Mouse (Mus musculus) limb, embryonic 14.5 days (tissue): ENCODE data around the gene Il1rap. TPM values are rescaled to one million over a fixed set of nuclear protein-coding genes. Genes with fewer than 3 reads are reported as not detected.

Source experiments
- ATAC-seq: fragments of 200-750 bp; cut with Nextera tagmentation; 2 replicates; pipeline ENCODE4 v1.8.0; 2017; ENCODE audit warnings: low read depth, moderate number of reproducible peaks, moderate TSS enrichment; ENCODE audit not compliant: low FRiP score
- DNase-seq: peaks from one replicate; pipeline ENCODE4 v3.0.0-alpha.2; 2015; ENCODE audit warnings: low spot score
- H3K27ac ChIP-seq: fragments of 300-500 bp; sonication (generic); replicated peaks from 2 replicates; pipeline ENCODE4 v1.5.1; 2014; ENCODE audit warnings: low read depth, mild to moderate bottlenecking, low read length, moderate library complexity, mixed read lengths
- H3K27me3 ChIP-seq: fragments of 300-500 bp; sonication (generic); 2 replicates; pipeline ENCODE4 v1.6.1; 2014; ENCODE audit warnings: low read length, mixed read lengths; ENCODE audit not compliant: control insufficient read depth, insufficient read depth
- H3K36me3 ChIP-seq: fragments of 300-500 bp; sonication (generic); 2 replicates; pipeline ENCODE4 v1.6.1; 2014; ENCODE audit warnings: mild to moderate bottlenecking, low read length, moderate library complexity, mixed read lengths; ENCODE audit not compliant: control insufficient read depth, insufficient read depth
- H3K4me1 ChIP-seq: fragments of 300-500 bp; sonication (generic); 2 replicates; pipeline ENCODE4 v1.6.1; 2014; ENCODE audit warnings: antibody characterized with exemption, low read length, mixed read lengths; ENCODE audit not compliant: control insufficient read depth, insufficient read depth
- H3K4me2 ChIP-seq: fragments of 300-500 bp; sonication (generic); replicated peaks from 2 replicates; pipeline ENCODE4 v1.6.1; 2014; ENCODE audit warnings: low read depth, mild to moderate bottlenecking, low read length, moderate library complexity; ENCODE audit not compliant: severe bottlenecking
- H3K4me3 ChIP-seq: fragments of 300-500 bp; sonication (generic); replicated peaks from 2 replicates; pipeline ENCODE4 v1.5.1; 2014; ENCODE audit warnings: low read length
- H3K9ac ChIP-seq: fragments of 300-500 bp; sonication (generic); 2 replicates; pipeline ENCODE4 v1.6.1; 2014; ENCODE audit warnings: mild to moderate bottlenecking, low read depth, low read length, moderate library complexity; ENCODE audit not compliant: severe bottlenecking
- H3K9me3 ChIP-seq: fragments of 300-500 bp; sonication (generic); 2 replicates; pipeline ENCODE4 v1.6.1; 2016; ENCODE audit warnings: low read length; ENCODE audit not compliant: control insufficient read depth
- POLR2A ChIP-seq: fragments of 200-500 bp; IDR thresholded peaks from 2 replicates; pipeline ENCODE4 v1.8.0; 2012; ENCODE audit warnings: inconsistent platforms, mild to moderate bottlenecking, moderate library complexity, borderline replicate concordance; ENCODE audit not compliant: insufficient read depth, insufficient read length; ENCODE audit errors: extremely low read depth
- WGBS: fragments of 180-500 bp; shearing (Covaris S2); extraction: QIAGEN DNeasy Blood & Tissue Kit; methylation state at CpG from one replicate; pipeline ENCODE4 v1.1.7; 2014; 5-methylcytosine and 5-hydroxymethylcytosine counted together
- polyA plus RNA-seq, 2 experiments: library from polyadenylated mRNA; depleted of rRNA in 1 of 2; stranded (reverse) in 1 of 2; unstranded in 1 of 2; fragments of >200 nt; fragmentation: Nextera tagmentation in 1 of 2; extraction: Ambion mirVana in 1 of 2; gene quantifications; 2 replicates each; pipeline versions ENCODE4 v1.2.1 to v1.2.3; 2012 to 2014

Gene Il1rap
- polyA plus RNA-seq, 2 experiments = 6.9 to 9.5 TPM

DNA sequence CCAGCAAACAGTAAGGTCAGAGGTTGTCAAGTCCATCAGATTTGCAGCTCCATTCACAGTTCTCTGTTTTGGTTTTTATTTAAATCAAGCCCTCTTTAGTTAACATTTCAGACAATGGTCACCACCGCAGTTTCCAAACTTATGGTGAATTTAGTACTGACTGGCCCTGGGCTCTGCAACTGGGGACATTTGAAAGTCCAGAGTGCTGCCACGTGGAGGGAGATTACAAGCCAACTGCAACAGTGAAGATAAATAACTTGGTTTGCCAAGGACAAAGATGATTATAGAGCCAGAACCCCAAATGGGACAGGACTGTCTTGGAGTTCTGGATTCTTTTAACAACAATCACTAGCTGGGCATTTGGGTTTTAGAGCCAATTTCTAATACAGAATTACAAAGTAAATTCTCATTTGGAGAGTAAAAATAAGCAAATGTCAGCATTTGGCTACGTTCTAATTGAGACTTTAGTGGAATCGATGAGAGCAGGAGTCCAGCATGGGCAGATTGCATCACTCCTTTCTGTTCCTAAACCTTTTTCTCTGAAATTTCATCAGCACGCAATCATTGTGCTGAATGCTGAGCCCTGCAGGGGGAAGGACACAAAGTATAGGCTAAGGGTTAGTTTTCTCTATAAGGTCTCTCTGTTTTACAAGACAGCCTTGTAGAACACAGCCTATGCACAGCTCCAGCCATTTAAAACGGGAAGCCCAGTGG is 124.3 kb downstream of the Il1rap start:
- H3K9ac ChIP-seq = no peak overlapping the region
- no peaks in the 10 kb centered on the region for H3K36me3 ChIP-seq
- WGBS = 69% methylated on average over 6 of the region's 6 CpGs
- no peak overlapping the region for H3K27ac ChIP-seq
- no peaks in the 10 kb centered on the region for H3K4me1 ChIP-seq
- no peak for TF ChIP-seq POLR2A
- no peak overlapping the region for H3K4me2 ChIP-seq
- DNase-seq (no peak), ATAC-seq (no peak)
- no peak overlapping the region for H3K4me3 ChIP-seq
- H3K9me3 ChIP-seq = no peaks in the 10 kb centered on the region
- no peaks in the 10 kb centered on the region for H3K27me3 ChIP-seq

DNA sequence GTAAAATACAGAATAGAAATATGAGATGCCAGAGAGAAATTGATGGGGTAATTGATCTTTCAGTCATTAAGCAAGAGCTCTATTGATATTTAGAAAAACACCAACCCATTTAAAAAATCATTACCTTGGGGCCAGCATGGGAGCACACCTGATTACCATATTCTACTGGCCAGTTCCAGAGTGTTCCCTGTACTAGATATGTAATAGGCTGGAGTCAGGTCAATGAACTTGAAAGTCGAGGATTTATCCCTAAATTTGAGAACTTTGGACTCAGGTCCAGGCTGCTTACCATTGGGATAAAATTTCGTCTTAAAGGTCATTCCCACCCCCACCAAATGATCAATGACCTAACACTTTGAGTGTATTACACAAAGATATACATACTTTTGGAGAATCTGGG is 125.0 kb downstream of the Il1rap start:
- no peaks in the 10 kb centered on the region for H3K36me3 ChIP-seq
- no peaks in the 10 kb centered on the region for H3K27me3 ChIP-seq
- H3K4me1 ChIP-seq = no peaks in the 10 kb centered on the region
- H3K9ac ChIP-seq = no peak overlapping the region
- TF ChIP-seq POLR2A = no peak
- WGBS = 77% methylated on average over 2 of the region's 2 CpGs
- no peak for ATAC-seq
- H3K4me2 ChIP-seq = no peak overlapping the region
- no peak overlapping the region for H3K4me3 ChIP-seq
- H3K9me3 ChIP-seq = no peaks in the 10 kb centered on the region
- H3K27ac ChIP-seq = no peak overlapping the region
- no peak for DNase-seq

- WGBS = 95% methylated on average over 3 of the region's 3 CpGs
- H3K27ac ChIP-seq = no peak overlapping the region
- no peak overlapping the region for H3K9ac ChIP-seq
- no peak for ATAC-seq
- no peak overlapping the region for H3K4me3 ChIP-seq
- no peaks in the 10 kb centered on the region for H3K27me3 ChIP-seq
- no peaks in the 10 kb centered on the region for H3K36me3 ChIP-seq
- H3K4me2 ChIP-seq = no peak overlapping the region
- TF ChIP-seq POLR2A = no peak
- DNase-seq = no peak
- no peaks in the 10 kb centered on the region for H3K4me1 ChIP-seq
- H3K9me3 ChIP-seq = no peaks in the 10 kb centered on the region
Observed at GRCm38 (mm10) chr16:26710922-26711321, 129.4 kb downstream of the Il1rap start.

DNA sequence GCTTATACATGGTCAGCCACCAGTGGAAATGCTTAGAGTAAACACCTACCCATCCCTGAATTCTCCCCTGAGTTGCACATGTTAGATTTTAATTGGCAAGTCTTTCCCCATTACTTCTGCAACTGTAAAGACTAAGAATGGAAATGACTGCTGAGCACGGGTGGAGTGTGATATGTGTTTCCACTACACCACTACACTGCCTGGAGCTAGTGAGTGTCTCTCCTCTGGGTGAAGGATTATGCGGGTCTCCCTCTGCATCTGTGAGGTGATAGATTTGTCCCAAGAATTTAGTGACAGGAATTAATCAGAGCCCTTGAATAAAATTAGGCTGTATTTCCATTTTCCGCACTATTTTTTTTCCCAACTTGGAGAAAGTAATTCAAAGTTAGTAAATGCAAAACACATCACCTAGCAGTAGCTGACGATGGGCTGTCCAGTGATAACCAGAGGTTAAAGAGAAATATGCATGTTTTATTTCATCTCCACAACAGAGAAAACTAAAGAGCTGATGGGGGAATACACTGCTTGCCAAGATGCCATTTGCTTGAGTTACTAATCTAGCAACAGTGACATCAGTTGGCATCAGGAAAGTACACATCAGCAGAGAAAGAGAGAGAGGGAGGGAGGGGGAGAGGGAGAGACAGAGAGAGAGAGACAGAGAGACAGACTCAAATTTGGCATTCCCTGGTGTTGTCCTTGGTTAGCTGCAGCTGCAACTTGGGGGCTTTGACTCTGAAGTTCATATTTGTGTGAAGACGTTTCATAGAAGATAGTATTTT is 132.2 kb downstream of the Il1rap start:
- 74% methylated on average over 5 of the region's 5 CpGs for WGBS
- H3K4me2 ChIP-seq = no peak overlapping the region
- no peak for TF ChIP-seq POLR2A
- H3K27me3 ChIP-seq = no peaks in the 10 kb centered on the region
- H3K4me3 ChIP-seq = no peak overlapping the region
- DNase-seq (no peak), ATAC-seq (no peak)
- H3K36me3 ChIP-seq = no peaks in the 10 kb centered on the region
- no peak overlapping the region for H3K27ac ChIP-seq
- no peaks in the 10 kb centered on the region for H3K9me3 ChIP-seq
- no peaks in the 10 kb centered on the region for H3K4me1 ChIP-seq
- no peak overlapping the region for H3K9ac ChIP-seq

DNA sequence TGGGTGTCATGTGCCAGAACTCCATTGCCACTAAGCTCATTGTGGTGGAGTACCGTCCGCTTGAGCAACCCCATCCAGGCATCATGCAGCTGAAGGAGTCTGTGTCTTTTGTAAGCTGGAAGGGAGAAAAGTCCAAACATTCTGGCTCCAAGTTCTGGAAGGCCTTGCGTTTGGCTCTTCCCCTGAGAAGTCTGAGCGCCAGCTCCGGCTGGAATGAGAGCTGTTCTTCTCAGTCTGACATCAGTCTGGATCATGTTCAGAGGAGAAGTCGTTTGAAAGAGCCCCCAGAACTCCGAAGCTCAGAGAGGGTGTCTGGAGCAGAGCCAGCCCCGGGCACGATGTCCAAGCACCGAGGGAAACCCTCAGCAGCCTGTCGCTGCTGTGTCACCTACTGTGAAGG is 141.0 kb downstream of the Il1rap start:
- no peaks in the 10 kb centered on the region for H3K27me3 ChIP-seq
- no peaks in the 10 kb centered on the region for H3K36me3 ChIP-seq
- ATAC-seq = no peak
- H3K9ac ChIP-seq = no peak overlapping the region
- no peaks in the 10 kb centered on the region for H3K9me3 ChIP-seq
- no peak for DNase-seq
- 77% methylated on average over 11 of the region's 11 CpGs for WGBS
- no peaks in the 10 kb centered on the region for H3K4me1 ChIP-seq
- H3K27ac ChIP-seq = no peak overlapping the region
- H3K4me3 ChIP-seq = no peak overlapping the region
- no peak overlapping the region for H3K4me2 ChIP-seq
- TF ChIP-seq POLR2A = no peak
